Mouse (Mus musculus): ENCODE measurements around the gene Il17rb. TPM values are rescaled to one million over a fixed set of nuclear protein-coding genes. Genes with fewer than 3 reads are reported as not detected.

Gene Il17rb
- polyA plus RNA-seq, 1 experiment from 2014 or later, result 0.89 TPM

- no peaks in the 10 kb centered on the region for H3K27me3 ChIP-seq (replicated peaks; ENCODE audit: control insufficient read depth, insufficient read depth, low read length)
- no peaks in the 10 kb centered on the region for H3K9me3 ChIP-seq (ENCODE audit: control insufficient read depth, low read length)
- H3K36me3 ChIP-seq (ENCODE audit: control insufficient read depth, insufficient read depth, low read length), result no peaks in the 10 kb centered on the region
- ATAC-seq (replicated peaks; ENCODE audit: low FRiP score, low TSS enrichment, low read depth) (no peak), DNase-seq (ENCODE audit: low spot score) (no peak)
- H3K4me3 ChIP-seq (ENCODE audit: low read depth, low read length), result no peak overlapping the region
- 57% methylated on average over 9 of the region's 9 CpGs for WGBS
- H3K4me2 ChIP-seq (ENCODE audit: low read length), result no peak overlapping the region
- H3K4me1 ChIP-seq (replicated peaks; ENCODE audit: control insufficient read depth, insufficient read depth, low read length), result no peaks in the 10 kb centered on the region
- H3K9ac ChIP-seq (ENCODE audit: low read length), result no peak overlapping the region
- H3K27ac ChIP-seq (ENCODE audit: low read depth), result no peak overlapping the region
Measured at GRCm38 (mm10) chr14:30019792-30020575, 11.3 kb upstream of the Il17rb start.

GRCm38 (mm10) chr14:30019375-30019774 is 10.7 kb upstream of the Il17rb start:
- Histone ChIP-seq H3K27ac (ENCODE audit: low read depth) (no peak overlapping the region), H3K27me3 (replicated peaks; ENCODE audit: control insufficient read depth, insufficient read depth, low read length) (no peaks in the 10 kb centered on the region), H3K4me2 (ENCODE audit: low read length) (no peak overlapping the region), H3K9ac (ENCODE audit: low read length) (no peak overlapping the region), H3K4me3 (ENCODE audit: low read depth, low read length) (no peak overlapping the region), H3K9me3 (ENCODE audit: control insufficient read depth, low read length) (no peaks in the 10 kb centered on the region), H3K4me1 (replicated peaks; ENCODE audit: control insufficient read depth, insufficient read depth, low read length) (no peaks in the 10 kb centered on the region), H3K36me3 (ENCODE audit: control insufficient read depth, insufficient read depth, low read length) (no peaks in the 10 kb centered on the region)
- DNase-seq (ENCODE audit: low spot score) (no peak), ATAC-seq (replicated peaks; ENCODE audit: low FRiP score, low TSS enrichment, low read depth) (no peak)
- WGBS, result 90% methylated on average over 8 of the region's 8 CpGs

GRCm38 (mm10) chr14:30018846-30019245 is 10.2 kb upstream of the Il17rb start:
- H3K27ac ChIP-seq (ENCODE audit: low read depth), result no peak overlapping the region
- no peak for ATAC-seq (replicated peaks; ENCODE audit: low FRiP score, low TSS enrichment, low read depth)

GRCm38 (mm10) chr14:30018463-30018801 is 9.7 kb upstream of the Il17rb start:
- Histone ChIP-seq H3K27ac (ENCODE audit: low read depth) (no peak overlapping the region), H3K36me3 (ENCODE audit: control insufficient read depth, insufficient read depth, low read length) (no peaks in the 10 kb centered on the region), H3K4me3 (ENCODE audit: low read depth, low read length) (no peak overlapping the region), H3K4me2 (ENCODE audit: low read length) (no peak overlapping the region), H3K27me3 (replicated peaks; ENCODE audit: control insufficient read depth, insufficient read depth, low read length) (no peaks in the 10 kb centered on the region), H3K4me1 (replicated peaks; ENCODE audit: control insufficient read depth, insufficient read depth, low read length) (no peaks in the 10 kb centered on the region), H3K9ac (ENCODE audit: low read length) (no peak overlapping the region), H3K9me3 (ENCODE audit: control insufficient read depth, low read length) (no peaks in the 10 kb centered on the region)
- no peak for DNase-seq (ENCODE audit: low spot score)
- no peak for ATAC-seq (replicated peaks; ENCODE audit: low FRiP score, low TSS enrichment, low read depth)
- WGBS, result 88% methylated on average over 4 of the region's 4 CpGs

More at GRCm38 (mm10) chr14:30018846-30019245, 10.2 kb upstream of the Il17rb start:
- no peaks in the 10 kb centered on the region for H3K4me1 ChIP-seq (replicated peaks; ENCODE audit: control insufficient read depth, insufficient read depth, low read length)
- H3K4me2 ChIP-seq (ENCODE audit: low read length), result no peak overlapping the region
- no peak overlapping the region for H3K9ac ChIP-seq (ENCODE audit: low read length)
- H3K9me3 ChIP-seq (ENCODE audit: control insufficient read depth, low read length), result no peaks in the 10 kb centered on the region
- H3K4me3 ChIP-seq (ENCODE audit: low read depth, low read length), result no peak overlapping the region
- WGBS, result 93% methylated on average over 6 of the region's 6 CpGs
- no peak for DNase-seq (ENCODE audit: low spot score)
- H3K36me3 ChIP-seq (ENCODE audit: control insufficient read depth, insufficient read depth, low read length), result no peaks in the 10 kb centered on the region
- no peaks in the 10 kb centered on the region for H3K27me3 ChIP-seq (replicated peaks; ENCODE audit: control insufficient read depth, insufficient read depth, low read length)

GRCm38 (mm10) chr14:30017794-30018462 is 9.2 kb upstream of the Il17rb start:
- Histone ChIP-seq H3K27ac (ENCODE audit: low read depth) (no peak overlapping the region), H3K4me1 (replicated peaks; ENCODE audit: control insufficient read depth, insufficient read depth, low read length) (no peaks in the 10 kb centered on the region), H3K36me3 (ENCODE audit: control insufficient read depth, insufficient read depth, low read length) (no peaks in the 10 kb centered on the region), H3K27me3 (replicated peaks; ENCODE audit: control insufficient read depth, insufficient read depth, low read length) (no peaks in the 10 kb centered on the region), H3K9ac (ENCODE audit: low read length) (no peak overlapping the region), H3K4me3 (ENCODE audit: low read depth, low read length) (no peak overlapping the region), H3K4me2 (ENCODE audit: low read length) (no peak overlapping the region), H3K9me3 (ENCODE audit: control insufficient read depth, low read length) (no peaks in the 10 kb centered on the region)
- WGBS, result 83% methylated on average over 8 of the region's 8 CpGs
- DNase-seq (ENCODE audit: low spot score) (no peak), ATAC-seq (replicated peaks; ENCODE audit: low FRiP score, low TSS enrichment, low read depth) (no peak)

GRCm38 (mm10) chr14:30016666-30017065 is 8.0 kb upstream of the Il17rb start:
- Histone ChIP-seq H3K36me3 (ENCODE audit: control insufficient read depth, insufficient read depth, low read length) (no peaks in the 10 kb centered on the region), H3K9me3 (ENCODE audit: control insufficient read depth, low read length) (no peaks in the 10 kb centered on the region), H3K4me2 (ENCODE audit: low read length) (no peak overlapping the region), H3K4me1 (replicated peaks; ENCODE audit: control insufficient read depth, insufficient read depth, low read length) (no peaks in the 10 kb centered on the region), H3K4me3 (ENCODE audit: low read depth, low read length) (no peak overlapping the region), H3K27me3 (replicated peaks; ENCODE audit: control insufficient read depth, insufficient read depth, low read length) (no peaks in the 10 kb centered on the region), H3K9ac (ENCODE audit: low read length) (no peak overlapping the region), H3K27ac (ENCODE audit: low read depth) (no peak overlapping the region)
- DNase-seq (ENCODE audit: low spot score) (no peak), ATAC-seq (replicated peaks; ENCODE audit: low FRiP score, low TSS enrichment, low read depth) (no peak)
- 92% methylated on average over 5 of the region's 5 CpGs for WGBS

DNA sequence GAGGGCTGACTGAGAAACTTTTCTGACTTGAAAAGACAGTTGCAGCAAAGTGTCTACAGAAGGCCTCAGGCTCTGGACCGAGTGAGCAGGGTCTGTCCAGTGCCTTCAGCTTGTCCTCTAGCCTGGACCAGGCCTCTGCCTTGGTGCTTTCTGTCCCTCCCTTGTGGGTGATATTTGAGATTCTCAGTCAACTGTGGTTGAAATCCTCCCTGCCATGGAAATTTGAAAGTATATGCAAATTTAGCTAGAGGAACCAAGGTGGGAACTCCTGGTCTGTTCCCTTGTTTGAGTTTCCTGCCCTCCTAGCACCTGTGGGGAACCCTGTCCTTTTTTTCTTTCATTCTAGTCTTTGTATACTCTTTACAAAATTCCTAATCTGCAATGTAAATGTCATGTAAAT is 6.3 kb upstream of the Il17rb start:
- Histone ChIP-seq H3K4me1 (replicated peaks; ENCODE audit: control insufficient read depth, insufficient read depth, low read length) (no peaks in the 10 kb centered on the region), H3K9ac (ENCODE audit: low read length) (no peak overlapping the region), H3K4me2 (ENCODE audit: low read length) (no peak overlapping the region), H3K9me3 (ENCODE audit: control insufficient read depth, low read length) (no peaks in the 10 kb centered on the region), H3K36me3 (ENCODE audit: control insufficient read depth, insufficient read depth, low read length) (no peaks in the 10 kb centered on the region), H3K4me3 (ENCODE audit: low read depth, low read length) (no peak overlapping the region), H3K27ac (ENCODE audit: low read depth) (no peak overlapping the region), H3K27me3 (replicated peaks; ENCODE audit: control insufficient read depth, insufficient read depth, low read length) (0 out of 2 replicates have a peak, but pooled peaks cover 3% of the 10 kb centered on the region)
- 75% methylated on average over 1 of the region's 1 CpGs for WGBS
- ATAC-seq (replicated peaks; ENCODE audit: low FRiP score, low TSS enrichment, low read depth) (no peak), DNase-seq (ENCODE audit: low spot score) (no peak)

DNA sequence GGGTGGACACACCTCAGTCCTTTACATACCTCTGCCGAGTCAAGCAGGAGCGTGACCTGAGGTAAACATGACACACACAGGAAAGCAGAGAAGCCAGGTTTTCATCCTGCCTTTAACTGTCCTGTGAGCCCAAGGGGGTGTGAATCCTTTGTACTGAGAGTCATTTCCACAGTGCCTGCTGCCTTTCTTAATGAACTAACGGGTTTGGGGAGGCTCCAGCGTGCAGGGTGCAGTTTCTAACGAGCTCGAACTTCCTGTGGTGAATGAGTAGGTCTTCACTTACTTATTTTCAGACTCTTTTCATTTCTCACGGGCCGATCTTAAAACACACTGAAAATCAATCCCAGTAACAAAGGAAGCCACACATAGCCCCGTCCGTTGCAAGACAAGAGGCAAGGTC is 5.8 kb upstream of the Il17rb start:
- WGBS, result 68% methylated on average over 10 of the region's 10 CpGs
- ATAC-seq (replicated peaks; ENCODE audit: low FRiP score, low TSS enrichment, low read depth) (no peak), DNase-seq (ENCODE audit: low spot score) (no peak)
- Histone ChIP-seq H3K9me3 (ENCODE audit: control insufficient read depth, low read length) (no peaks in the 10 kb centered on the region), H3K27ac (ENCODE audit: low read depth) (no peak overlapping the region), H3K9ac (ENCODE audit: low read length) (no peak overlapping the region), H3K4me2 (ENCODE audit: low read length) (no peak overlapping the region), H3K4me3 (ENCODE audit: low read depth, low read length) (no peak overlapping the region), H3K36me3 (ENCODE audit: control insufficient read depth, insufficient read depth, low read length) (no peaks in the 10 kb centered on the region), H3K27me3 (replicated peaks; ENCODE audit: control insufficient read depth, insufficient read depth, low read length) (peaks cover 8% of the 10 kb centered on the region), H3K4me1 (replicated peaks; ENCODE audit: control insufficient read depth, insufficient read depth, low read length) (no peaks in the 10 kb centered on the region)
